Mouse (Mus musculus) midbrain, embryonic 14.5 days (tissue): Measurements from ENCODE around the gene Fgfr2. TPM values are rescaled to one million over a fixed set of nuclear protein-coding genes. Genes with fewer than 3 reads are reported as not detected.
"Not testable (repeated sequence)": the region's sequence is repeated elsewhere in the genome, so short reads cannot be mapped to it uniquely, and the experiment has no call there.

Source experiments
- ATAC-seq: fragments of 200-750 bp; cut with Nextera tagmentation; 2 replicates; pipeline ENCODE4 v1.8.0; 2017; ENCODE audit warnings: moderate number of reproducible peaks, moderate library complexity; ENCODE audit not compliant: low FRiP score, low TSS enrichment
- DNase-seq: peaks from one replicate; pipeline ENCODE4 v3.0.0-alpha.2; 2015
- H3K27ac ChIP-seq: fragments of 300-500 bp; sonication (generic); replicated peaks from 2 replicates; pipeline ENCODE4 v1.5.1; 2014; ENCODE audit warnings: mild to moderate bottlenecking, low read depth, low read length, moderate library complexity
- H3K27me3 ChIP-seq: fragments of 300-500 bp; sonication (generic); 2 replicates; pipeline ENCODE4 v1.6.1; 2014; ENCODE audit warnings: low read length, control low read depth, mixed read lengths; ENCODE audit not compliant: control insufficient read depth, insufficient read depth
- H3K36me3 ChIP-seq: fragments of 300-500 bp; sonication (generic); 2 replicates; pipeline ENCODE4 v1.6.1; 2014; ENCODE audit warnings: low read length, control low read depth; ENCODE audit not compliant: control insufficient read depth, insufficient read depth
- H3K4me1 ChIP-seq: fragments of 300-500 bp; sonication (generic); 2 replicates; pipeline ENCODE4 v1.6.1; 2014; ENCODE audit warnings: mild to moderate bottlenecking, antibody characterized with exemption, low read length, control low read depth; ENCODE audit not compliant: control insufficient read depth, insufficient read depth
- H3K4me2 ChIP-seq: fragments of 300-500 bp; sonication (generic); 2 replicates; pipeline ENCODE4 v1.6.1; 2014; ENCODE audit warnings: mild to moderate bottlenecking, low read length, moderate library complexity
- H3K4me3 ChIP-seq: fragments of 300-500 bp; sonication (generic); replicated peaks from 2 replicates; pipeline ENCODE4 v1.5.1; 2014; ENCODE audit warnings: low read depth, low read length
- H3K9ac ChIP-seq: fragments of 300-500 bp; sonication (generic); replicated peaks from 2 replicates; pipeline ENCODE4 v1.6.1; 2014; ENCODE audit warnings: mild to moderate bottlenecking, low read length, moderate library complexity
- H3K9me3 ChIP-seq: fragments of 300-500 bp; sonication (generic); 2 replicates; pipeline ENCODE4 v1.6.1; 2016; ENCODE audit warnings: low read length, control low read depth, mixed read lengths; ENCODE audit not compliant: control insufficient read depth
- WGBS: fragments of 180-500 bp; shearing (Covaris S2); extraction: QIAGEN DNeasy Blood & Tissue Kit; methylation state at CpG from one replicate; pipeline ENCODE4 v1.1.7; 2014; 5-methylcytosine and 5-hydroxymethylcytosine counted together
- polyA plus RNA-seq: library from polyadenylated mRNA; unstranded; fragments of >200 nt; fragmentation: Nextera tagmentation; extraction: Ambion mirVana; gene quantifications from 2 replicates; pipeline ENCODE4 v1.2.1, GENCODE M21; 2014

Fgfr2 gene
- polyA plus RNA-seq, 1 experiment from 2014 or later: 28.1 TPM

- Histone ChIP-seq H3K36me3 (peaks cover 54% of the 10 kb centered on the region), H3K27me3 (no peaks in the 10 kb centered on the region), H3K9ac (no peak overlapping the region), H3K9me3 (no peaks in the 10 kb centered on the region), H3K4me3 (no peak overlapping the region), H3K4me1 (no peaks in the 10 kb centered on the region), H3K4me2 (no peak overlapping the region), H3K27ac (no peak overlapping the region)
- DNase-seq: peak; percentile 91
- WGBS: 43% methylated on average over 25 of the region's 25 CpGs
- no peak; the same call in 1 of the 2 replicates for ATAC-seq
Measured at GRCm38 (mm10) chr7:130533316-130534260, 2589.6 kb downstream of the Fgfr2 start.

DNA sequence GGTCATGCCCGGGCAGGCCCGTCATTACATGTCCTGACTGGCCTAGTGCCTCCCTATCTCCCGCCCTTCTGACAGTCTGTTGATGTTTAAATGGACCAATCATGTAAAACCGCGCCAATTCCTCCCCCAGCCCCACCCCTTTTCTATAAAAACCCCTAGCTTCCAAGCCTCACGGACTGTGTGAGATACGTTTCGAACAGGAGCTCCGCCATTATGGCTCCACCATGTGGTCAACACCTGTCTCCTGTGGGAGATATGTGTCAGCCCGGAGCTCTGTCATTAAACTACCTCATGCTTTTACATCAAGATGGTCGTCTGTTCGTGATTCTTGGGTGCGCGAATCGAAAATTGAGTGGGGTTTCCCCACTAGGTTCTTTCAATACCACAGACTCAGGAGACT is 2592.0 kb downstream of the Fgfr2 start:
- H3K27ac ChIP-seq, H3K27me3 ChIP-seq, DNase-seq, H3K4me1 ChIP-seq, ATAC-seq, H3K9me3 ChIP-seq, H3K9ac ChIP-seq, H3K4me3 ChIP-seq, H3K4me2 ChIP-seq: not testable (repeated sequence)
- WGBS: 97% methylated on average over 14 of the region's 15 CpGs
- peaks cover 29% of the 10 kb centered on the region for H3K36me3 ChIP-seq

- Histone ChIP-seq H3K27ac (no peak overlapping the region), H3K27me3 (no peaks in the 10 kb centered on the region), H3K36me3 (peaks cover 12% of the 10 kb centered on the region), H3K4me3 (no peak overlapping the region), H3K9ac (no peak overlapping the region), H3K9me3 (no peaks in the 10 kb centered on the region), H3K4me2 (no peak overlapping the region), H3K4me1 (no peaks in the 10 kb centered on the region)
- 90% methylated on average over 9 of the region's 9 CpGs for WGBS
- ATAC-seq (no peak), DNase-seq (no peak)
Measured at GRCm38 (mm10) chr7:130527306-130527705, 2595.8 kb downstream of the Fgfr2 start.

GRCm38 (mm10) chr7:130523451-130523850 is 2599.7 kb downstream of the Fgfr2 start:
- H3K36me3 ChIP-seq: no peaks in the 10 kb centered on the region
- peaks cover 2% of the 10 kb centered on the region for H3K4me1 ChIP-seq
- no peak overlapping the region for H3K4me2 ChIP-seq
- WGBS: 94% methylated on average over 8 of the region's 8 CpGs
- no peak overlapping the region for H3K4me3 ChIP-seq
- H3K27me3 ChIP-seq: no peaks in the 10 kb centered on the region
- DNase-seq (no peak), ATAC-seq (no peak)
- H3K9me3 ChIP-seq: no peaks in the 10 kb centered on the region
- H3K27ac ChIP-seq: no peak overlapping the region
- H3K9ac ChIP-seq: no peak overlapping the region

DNA sequence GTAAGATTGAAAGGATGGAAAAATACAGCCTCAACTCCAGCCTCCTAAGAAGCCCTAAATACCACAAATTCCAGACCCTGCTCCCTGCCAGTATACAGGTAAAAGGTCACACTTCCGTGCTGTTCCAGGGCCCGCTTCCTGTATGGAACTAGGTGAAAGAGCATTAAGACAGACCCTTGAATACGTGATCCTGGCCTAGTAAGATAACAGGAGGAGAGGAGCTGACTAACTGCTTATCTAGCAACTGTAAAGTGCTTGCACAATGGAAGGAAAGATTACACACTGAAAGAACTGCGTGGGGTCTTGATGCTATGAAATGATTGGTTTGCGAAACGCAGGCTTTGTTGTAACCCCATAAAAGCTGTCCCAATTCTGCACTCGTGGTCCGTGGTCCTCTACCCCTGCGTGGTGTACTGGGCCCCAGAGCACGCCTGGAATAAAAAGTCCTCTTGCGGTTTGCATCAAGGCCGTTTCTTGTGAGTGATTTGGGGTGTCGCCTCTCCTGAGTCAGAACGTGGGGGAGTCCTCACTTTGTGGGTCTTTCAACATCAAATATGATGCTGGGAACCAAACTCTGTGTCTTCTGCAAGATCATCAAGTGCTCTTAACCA is 2602.2 kb downstream of the Fgfr2 start:
- no peaks in the 10 kb centered on the region for H3K27me3 ChIP-seq
- H3K9ac ChIP-seq: no peak overlapping the region
- peaks cover 16% of the 10 kb centered on the region for H3K4me1 ChIP-seq
- no peaks in the 10 kb centered on the region for H3K36me3 ChIP-seq
- no peak overlapping the region for H3K27ac ChIP-seq
- H3K4me2 ChIP-seq: no peak overlapping the region
- no peaks in the 10 kb centered on the region for H3K9me3 ChIP-seq
- DNase-seq (no peak), ATAC-seq (no peak)
- H3K4me3 ChIP-seq: no peak overlapping the region
- 96% methylated on average over 14 of the region's 14 CpGs for WGBS

GRCm38 (mm10) chr7:130520049-130520425 is 2603.1 kb downstream of the Fgfr2 start, which contains the start of gene Ate1:
Gene Ate1, minus strand, starts transcription at chr7:130520369.
- 21% methylated on average over 20 of the region's 20 CpGs for WGBS

DNA sequence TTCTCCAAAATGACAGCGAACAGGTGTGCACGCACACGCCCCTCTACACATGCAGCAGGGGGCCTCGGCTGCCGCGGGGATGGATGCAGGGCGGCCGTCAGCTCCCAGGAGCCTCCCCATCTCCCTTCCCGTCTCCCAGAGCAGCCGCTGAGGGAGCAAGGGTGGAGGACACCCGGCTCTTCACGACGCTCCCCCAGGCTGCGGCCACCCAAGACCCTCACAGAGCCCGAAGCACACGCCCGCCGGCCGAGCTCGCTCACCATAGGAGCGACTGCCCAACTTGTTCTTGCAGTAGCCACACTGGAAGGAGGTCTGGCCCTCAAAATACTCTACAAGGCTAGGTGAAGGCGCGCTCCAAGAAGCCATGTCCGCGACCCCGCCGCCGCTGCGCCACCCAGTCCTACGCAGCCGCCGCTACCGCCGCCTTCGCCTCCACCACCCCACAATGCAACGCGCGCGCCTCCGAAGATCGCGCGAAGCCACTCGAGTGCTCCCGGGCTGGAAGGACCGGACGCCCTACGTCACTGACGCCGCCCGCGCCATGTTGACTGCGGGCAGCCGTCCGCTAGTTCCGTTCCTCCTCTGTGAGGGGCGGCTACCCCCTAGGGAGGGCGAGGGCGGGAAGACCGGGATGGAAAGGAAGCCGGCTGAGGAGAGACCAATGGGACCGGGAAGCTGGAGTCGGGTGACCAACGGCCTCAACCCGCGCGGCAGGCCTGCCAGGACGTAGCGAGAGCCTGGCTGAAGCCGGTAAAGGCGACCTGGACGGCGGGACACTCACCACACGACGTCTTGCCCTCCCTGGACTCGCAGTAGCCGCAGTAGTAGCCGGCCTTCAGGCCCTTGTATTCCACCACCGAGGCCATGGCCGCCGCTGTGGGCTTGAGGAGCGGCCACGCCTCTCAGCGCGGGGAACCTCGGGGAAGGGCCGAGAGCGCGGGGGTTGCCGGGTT is 2603.8 kb downstream of the Fgfr2 start:
- peak overlapping the region; percentile 95 for H3K9ac ChIP-seq
- no peaks in the 10 kb centered on the region for H3K9me3 ChIP-seq
- 0 out of 2 replicates have a peak, but pooled peaks cover 5% of the 10 kb centered on the region for H3K36me3 ChIP-seq
- H3K4me3 ChIP-seq: peak overlapping the region; percentile 89
- no peaks in the 10 kb centered on the region for H3K27me3 ChIP-seq
- peak; percentile 98 for ATAC-seq
- peak; percentile 100 for DNase-seq
- H3K27ac ChIP-seq: peak overlapping the region; percentile 98
- H3K4me2 ChIP-seq: peak overlapping the region; percentile 77
- under 1% methylated on average over 90 of the region's 90 CpGs for WGBS
- peaks cover 16% of the 10 kb centered on the region for H3K4me1 ChIP-seq

More at GRCm38 (mm10) chr7:130520049-130520425, 2603.1 kb downstream of the Fgfr2 start, which contains the start of gene Ate1:
- Histone ChIP-seq H3K27ac (peak within 1 kb of the TSS; percentile 98), H3K9ac (peak within 1 kb of the TSS; percentile 95), H3K4me3 (peak within 1 kb of the TSS; percentile 89), H3K27me3 (no peaks in the 10 kb centered on the region), H3K4me2 (peak within 1 kb of the TSS; percentile 77), H3K36me3 (no peaks in the 10 kb centered on the region), H3K9me3 (no peaks in the 10 kb centered on the region), H3K4me1 (peaks cover 16% of the 10 kb centered on the region)
- DNase-seq (no peak), ATAC-seq (no peak)
